Mouse (Mus musculus) bone marrow macrophage, adult 2 months (primary cell): ENCODE measurements around the gene Cdh5.

Experiments used
- CTCF ChIP-seq: IDR thresholded peaks from 2 replicates; pipeline ENCODE4 v1.5.1; 2012; ENCODE audit warnings: low read depth, mild to moderate bottlenecking, low read length, moderate library complexity
- POLR2A ChIP-seq: IDR thresholded peaks from 2 replicates; pipeline ENCODE4 v1.6.1; 2012; ENCODE audit warnings: mild to moderate bottlenecking, low read depth, low read length, borderline replicate concordance

- no peak for TF ChIP-seq CTCF
- no peak for TF ChIP-seq POLR2A
These were observed 2.0 kb downstream of the Cdh5 start for GRCm38 (mm10) chr8:104103462-104103861.
